ENCODE assay signal across 8 mouse cellular contexts in genomic region chr7:25394754-25395153, GRCm38 (mm10). TPM values are rescaled to one million over a fixed set of nuclear protein-coding genes. Genes with fewer than 3 reads are reported as not detected.
DNase-seq lines count a peak whose midpoint lies in the region; ATAC-seq and TF ChIP-seq lines count a peak whose summit lies in the region.

No protein-coding gene starts in this region.

- H3K9me3 ChIP-seq in limb, embryonic 14.5 days (ENCODE audit: control insufficient read depth, low read length), result no peaks in the 10 kb centered on the region
- no peaks in the 10 kb centered on the region for H3K9me3 ChIP-seq in stomach, embryonic 16.5 days (replicated peaks; ENCODE audit: control insufficient read depth, low read length)

- no peaks in the 10 kb centered on the region for H3K36me3 ChIP-seq in spleen, adult 2 months (ENCODE audit: control insufficient read depth, insufficient read depth, low read length)
- H3K36me3 ChIP-seq in limb, embryonic 14.5 days (ENCODE audit: control insufficient read depth, insufficient read depth, low read length), result no peaks in the 10 kb centered on the region
- H3K36me3 ChIP-seq in stomach, embryonic 16.5 days (ENCODE audit: control insufficient read depth, insufficient read depth, low read length), result no peaks in the 10 kb centered on the region

- intact Hi-C loops in left cerebral cortex, postnatal 36 days (cut with DNase I), result no loop called here

- DNase-seq in adrenal gland, adult 2 months, result peak; percentile 63
- no peak for DNase-seq in adrenal gland, postnatal 4 days (ENCODE audit: low spot score in 2 of 2)
- no peak for DNase-seq in spleen, adult 2 months (ENCODE audit: low read depth in 1 of 2, low spot score in 2 of 2)
- DNase-seq in spleen, adult 18-20 months, result no peak
- DNase-seq in limb, embryonic 14.5 days (ENCODE audit: low spot score), result no peak
- no peak for DNase-seq in left cerebral cortex, postnatal 36 days (ENCODE audit: low spot score in 2 of 2)
- DNase-seq in spleen, postnatal 36 days (ENCODE audit: low spot score in 2 of 2), result no peak

- peak overlapping the region; percentile 53 for H3K9ac ChIP-seq in limb, embryonic 14.5 days (ENCODE audit: low read depth, low read length, severe bottlenecking)
- H3K9ac ChIP-seq in stomach, embryonic 16.5 days (ENCODE audit: low read length), result peak overlapping the region; percentile 69

- H3K27ac ChIP-seq in spleen, adult 2 months (ENCODE audit: insufficient read depth, low read length), result peak overlapping the region; percentile 85
- H3K27ac ChIP-seq in limb, embryonic 14.5 days (replicated peaks; ENCODE audit: low read depth, low read length), result no peak overlapping the region
- H3K27ac ChIP-seq in stomach, embryonic 16.5 days (ENCODE audit: low read length), result peak overlapping the region; percentile 71

- peak overlapping the region; percentile 62 for H3K4me2 ChIP-seq in limb, embryonic 14.5 days (replicated peaks; ENCODE audit: low read depth, low read length, severe bottlenecking)
- peak overlapping the region; percentile 64 for H3K4me2 ChIP-seq in stomach, embryonic 16.5 days (ENCODE audit: low read depth, low read length)

- no peak for TF ChIP-seq CTCF in spleen, adult 2 months (IDR thresholded peaks at IDR 0.05; ENCODE audit: extremely low read depth, insufficient read depth, insufficient read length, insufficient replicate concordance)

- ATAC-seq in limb, embryonic 14.5 days (ENCODE audit: low FRiP score, low read depth), result no peak
- ATAC-seq in stomach, embryonic 16.5 days (ENCODE audit: insufficient read depth, low FRiP score), result no peak

- H3K27me3 ChIP-seq in spleen, adult 2 months (ENCODE audit: control insufficient read depth, insufficient read depth, low read length), result no peaks in the 10 kb centered on the region
- H3K27me3 ChIP-seq in limb, embryonic 14.5 days (ENCODE audit: control insufficient read depth, insufficient read depth, low read length), result no peaks in the 10 kb centered on the region
- no peaks in the 10 kb centered on the region for H3K27me3 ChIP-seq in stomach, embryonic 16.5 days (ENCODE audit: control insufficient read depth, insufficient read depth, low read length)

- H3K4me1 ChIP-seq in spleen, adult 2 months (ENCODE audit: control insufficient read depth, insufficient read depth, insufficient read length), result peaks cover 11% of the 10 kb centered on the region; the same call in 1 of the 2 replicates
- H3K4me1 ChIP-seq in limb, embryonic 14.5 days (ENCODE audit: control insufficient read depth, insufficient read depth, low read length), result peaks cover 31% of the 10 kb centered on the region
- H3K4me1 ChIP-seq in stomach, embryonic 16.5 days (ENCODE audit: control insufficient read depth, insufficient read depth, low read length), result peaks cover 36% of the 10 kb centered on the region

- peak overlapping the region; percentile 77 for H3K4me3 ChIP-seq in spleen, adult 2 months (ENCODE audit: extremely low read depth, insufficient read depth, insufficient read length)
- H3K4me3 ChIP-seq in limb, embryonic 14.5 days (replicated peaks; ENCODE audit: low read length), result peak overlapping the region; percentile 53
- H3K4me3 ChIP-seq in stomach, embryonic 16.5 days (replicated peaks; ENCODE audit: low read length), result peak overlapping the region; percentile 59

- TF ChIP-seq POLR2A in spleen, adult 2 months (IDR thresholded peaks at IDR 0.05; ENCODE audit: low read depth, low read length), result no peak
- TF ChIP-seq POLR2A in limb, embryonic 14.5 days (IDR thresholded peaks at IDR 0.05; ENCODE audit: borderline replicate concordance, extremely low read depth, insufficient read depth, insufficient read length), result no peak

- 17% methylated on average over 7 of the region's 7 CpGs for WGBS in spleen, adult 2 months
- WGBS in limb, embryonic 14.5 days, result 11% methylated on average over 7 of the region's 7 CpGs
- 11% methylated on average over 7 of the region's 7 CpGs for WGBS in stomach, embryonic 16.5 days

RNA-seq across cellular contexts. Expression of gene Lipe, which starts 3.8 kb away (rescaled TPM):
- total RNA-seq in adrenal gland, adult 2 months (2021), result 100 to 1,000 TPM; 372 to 462 TPM
- polyA plus RNA-seq in adrenal gland, adult 2 months (2012; rRNA removed), result 471 and 632 TPM in 2 replicates
- 100 to 1,000 TPM; 139 to 178 TPM for total RNA-seq in adrenal gland, postnatal 4 days (2021)
- polyA plus RNA-seq in spleen, adult 2 months (2012; rRNA removed), result 35.0 and 46.0 TPM in 2 replicates
- polyA plus RNA-seq in limb, embryonic 14.5 days (2012; rRNA removed), result 10.4 and 17.0 TPM in 2 replicates
- 3.5 and 4.1 TPM in 2 replicates for polyA plus RNA-seq in limb, embryonic 14.5 days (2014; fragmentation: Nextera tagmentation; extraction: Ambion mirVana)
- 10.6 and 10.9 TPM in 2 replicates for polyA plus RNA-seq in stomach, embryonic 16.5 days (2015; fragmentation: Nextera tagmentation; extraction: Ambion mirVana)
- total RNA-seq in left cerebral cortex, postnatal 36 days (2021), result 10 to 100 TPM in 1 of 2 experiments, 1 to 10 TPM in 1; 6.0 to 11.2 TPM

RNA-seq across cellular contexts. Expression of gene Cxcl17, which starts 17.9 kb away (rescaled TPM):
- not detected for total RNA-seq in adrenal gland, adult 2 months (2021)
- polyA plus RNA-seq in adrenal gland, adult 2 months (2012; rRNA removed), result not detected in 2 replicates
- total RNA-seq in adrenal gland, postnatal 4 days (2021), result not detected
- polyA plus RNA-seq in spleen, adult 2 months (2012; rRNA removed), result not detected in 2 replicates
- not detected in 2 replicates for polyA plus RNA-seq in limb, embryonic 14.5 days (2012; rRNA removed)
- polyA plus RNA-seq in limb, embryonic 14.5 days (2014; fragmentation: Nextera tagmentation; extraction: Ambion mirVana), result 0.28 TPM in 1 of 2 replicates, not detected in the other
- polyA plus RNA-seq in stomach, embryonic 16.5 days (2015; fragmentation: Nextera tagmentation; extraction: Ambion mirVana), result 0.61 and 0.64 TPM in 2 replicates
- not detected for total RNA-seq in left cerebral cortex, postnatal 36 days (2021)

RNA-seq across cellular contexts. Expression of gene Cnfn, which starts 25.2 kb away (rescaled TPM):
- total RNA-seq in adrenal gland, adult 2 months (2021), result not detected
- polyA plus RNA-seq in adrenal gland, adult 2 months (2012; rRNA removed), result 1.8 TPM in 1 of 2 replicates, not detected in the other
- not detected for total RNA-seq in adrenal gland, postnatal 4 days (2021)
- not detected in 2 replicates for polyA plus RNA-seq in spleen, adult 2 months (2012; rRNA removed)
- polyA plus RNA-seq in limb, embryonic 14.5 days (2012; rRNA removed), result 3.3 and 4.5 TPM in 2 replicates
- polyA plus RNA-seq in limb, embryonic 14.5 days (2014; fragmentation: Nextera tagmentation; extraction: Ambion mirVana), result 16.7 and 31.8 TPM in 2 replicates
- polyA plus RNA-seq in stomach, embryonic 16.5 days (2015; fragmentation: Nextera tagmentation; extraction: Ambion mirVana), result 1,223 and 2,187 TPM in 2 replicates
- total RNA-seq in left cerebral cortex, postnatal 36 days (2021), result not detected

Comparison
In these comparisons a context has a peak if more than half of its experiments do, and no peak if none do; other contexts are left out.
1. RNA of gene Lipe, which starts 3.8 kb away (polyA plus RNA-seq): 471 to 632 TPM in adrenal gland, adult 2 months; 35.0 to 46.0 TPM in spleen, adult 2 months, 10.6 to 10.9 TPM in stomach, embryonic 16.5 days and 3.5 to 17.0 TPM in limb, embryonic 14.5 days; every median in the first group is over 10 times any median in the second.
2. RNA of gene Cnfn, which starts 25.2 kb away (polyA plus RNA-seq): 1,223 to 2,187 TPM in stomach, embryonic 16.5 days; 3.3 to 31.8 TPM in limb, embryonic 14.5 days, 1.8 TPM in adrenal gland, adult 2 months and not detected in spleen, adult 2 months; every median in the first group is over 10 times any median in the second.
3. Peak in every context shown above with its lines, with median percentiles within 50 percentile points of each other: H3K4me3 ChIP-seq.